In the genomic region with DNA sequence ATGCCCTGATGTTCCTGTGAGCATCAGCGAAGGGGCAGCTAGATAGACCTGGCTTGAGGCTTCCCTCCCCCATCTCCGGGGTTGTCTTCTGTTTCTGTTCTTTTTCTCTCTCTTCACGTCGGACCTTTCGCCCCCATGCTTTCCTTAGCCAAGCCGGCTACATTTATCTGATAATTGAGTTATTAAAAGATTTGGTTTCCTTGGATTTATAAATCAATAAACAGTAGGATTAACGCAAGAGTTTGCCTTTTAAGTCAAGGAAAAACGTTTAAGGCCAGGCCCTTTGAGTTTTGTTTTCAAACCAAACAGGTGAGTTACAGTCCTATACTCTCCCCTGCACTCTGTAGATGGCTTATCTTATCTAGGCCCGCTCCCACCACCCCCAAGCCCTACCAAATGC, we compare ENCODE assay signal across 28 mouse cellular contexts. TPM values are rescaled to one million over a fixed set of nuclear protein-coding genes. Genes with fewer than 3 reads are reported as not detected.
DNase-seq lines count a peak whose midpoint lies in the region; ATAC-seq lines count a peak whose summit lies in the region.
"Had no signal": no experiment of that assay in that cellular context is flagged by ENCODE, and none has a peak within 500 bp of the region (broad histone marks: within the 10 kb centered on the region; RNA-seq: fewer than 3 reads in every experiment).

No protein-coding gene starts in this region.

- no peak overlapping the region for H3K9ac ChIP-seq in embryonic facial prominence, embryonic 13.5 days
- no peak overlapping the region for H3K9ac ChIP-seq in neural tube, embryonic 15.5 days (replicated peaks)
- no peak overlapping the region for H3K9ac ChIP-seq in midbrain, embryonic 14.5 days (replicated peaks; ENCODE audit: low read length)
- H3K9ac ChIP-seq: forebrain, embryonic 12.5 days; forebrain, embryonic 15.5 days; heart, embryonic 12.5 days; heart, embryonic 15.5 days; hindbrain, embryonic 13.5 days had no signal

- H3K4me1 ChIP-seq in embryonic facial prominence, embryonic 13.5 days = peaks cover 20% of the 10 kb centered on the region
- peaks cover 28% of the 10 kb centered on the region for H3K4me1 ChIP-seq in embryonic facial prominence, embryonic 10.5 days
- peaks cover 14% of the 10 kb centered on the region for H3K4me1 ChIP-seq in neural tube, embryonic 15.5 days
- H3K4me1 ChIP-seq in midbrain, embryonic 14.5 days (ENCODE audit: control insufficient read depth, insufficient read depth, low read length) = peaks cover 4% of the 10 kb centered on the region; the same call in 1 of the 2 replicates

- no peaks in the 10 kb centered on the region for H3K36me3 ChIP-seq in embryonic facial prominence, embryonic 13.5 days
- H3K36me3 ChIP-seq in embryonic facial prominence, embryonic 10.5 days (replicated peaks) = no peaks in the 10 kb centered on the region
- H3K36me3 ChIP-seq in neural tube, embryonic 15.5 days = no peaks in the 10 kb centered on the region
- H3K36me3 ChIP-seq in midbrain, embryonic 14.5 days (ENCODE audit: control insufficient read depth, insufficient read depth, low read length) = no peaks in the 10 kb centered on the region
- H3K36me3 ChIP-seq: forebrain, embryonic 12.5 days; forebrain, embryonic 15.5 days; G1E; heart, embryonic 12.5 days; heart, embryonic 15.5 days; hindbrain, embryonic 10.5 days; hindbrain, embryonic 13.5 days had no signal

- H3K27me3 ChIP-seq in embryonic facial prominence, embryonic 13.5 days = peaks cover 86% of the 10 kb centered on the region
- peaks cover 100% of the 10 kb centered on the region for H3K27me3 ChIP-seq in embryonic facial prominence, embryonic 10.5 days (replicated peaks; ENCODE audit: low read depth, poor library complexity, severe bottlenecking)
- H3K27me3 ChIP-seq in neural tube, embryonic 15.5 days (replicated peaks) = peaks cover 76% of the 10 kb centered on the region
- peaks cover 78% of the 10 kb centered on the region for H3K27me3 ChIP-seq in midbrain, embryonic 14.5 days (ENCODE audit: control insufficient read depth, insufficient read depth, low read length)
- H3K27me3 ChIP-seq: CH12.LX had no signal

- no peak for ATAC-seq in embryonic facial prominence, embryonic 13.5 days (ENCODE audit: insufficient number of reproducible peaks, insufficient read depth, low FRiP score, low TSS enrichment, low read depth)
- no peak for ATAC-seq in neural tube, embryonic 15.5 days (ENCODE audit: low FRiP score)
- no peak for ATAC-seq in midbrain, embryonic 14.5 days (ENCODE audit: low FRiP score, low TSS enrichment)
- ATAC-seq: hindbrain, embryonic 16.5 days; Patski had no signal

- peak overlapping the region; percentile 41; the same call in 1 of the 2 replicates for H3K27ac ChIP-seq in embryonic facial prominence, embryonic 13.5 days
- no peak overlapping the region for H3K27ac ChIP-seq in embryonic facial prominence, embryonic 10.5 days (replicated peaks)
- H3K27ac ChIP-seq in neural tube, embryonic 15.5 days (replicated peaks) = no peak overlapping the region
- peak overlapping the region; percentile 50 for H3K27ac ChIP-seq in midbrain, embryonic 14.5 days (replicated peaks; ENCODE audit: low read depth, low read length)
- H3K27ac ChIP-seq: forebrain, embryonic 12.5 days; forebrain, embryonic 15.5 days; heart, embryonic 15.5 days; hindbrain, embryonic 10.5 days; hindbrain, embryonic 13.5 days had no signal

- WGBS in embryonic facial prominence, embryonic 13.5 days = 23% methylated on average over 9 of the region's 9 CpGs
- 11% methylated on average over 9 of the region's 9 CpGs for WGBS in embryonic facial prominence, embryonic 10.5 days
- WGBS in neural tube, embryonic 15.5 days = 12% methylated on average over 9 of the region's 9 CpGs
- WGBS in midbrain, embryonic 14.5 days = 1% methylated on average over 9 of the region's 9 CpGs

- no peak overlapping the region for H3K4me2 ChIP-seq in embryonic facial prominence, embryonic 13.5 days
- no peak overlapping the region for H3K4me2 ChIP-seq in neural tube, embryonic 15.5 days
- no peak overlapping the region for H3K4me2 ChIP-seq in midbrain, embryonic 14.5 days (ENCODE audit: low read length)
- H3K4me2 ChIP-seq: forebrain, embryonic 12.5 days; forebrain, embryonic 15.5 days; heart, embryonic 12.5 days; heart, embryonic 15.5 days; hindbrain, embryonic 13.5 days had no signal

- no peak overlapping the region for H3K4me3 ChIP-seq in embryonic facial prominence, embryonic 13.5 days
- no peak overlapping the region for H3K4me3 ChIP-seq in embryonic facial prominence, embryonic 10.5 days
- H3K4me3 ChIP-seq in neural tube, embryonic 15.5 days (replicated peaks) = no peak overlapping the region
- no peak overlapping the region for H3K4me3 ChIP-seq in midbrain, embryonic 14.5 days (replicated peaks; ENCODE audit: low read depth, low read length)
- H3K4me3 ChIP-seq: erythroblast, embryonic 14.5 days; forebrain, embryonic 12.5 days; forebrain, embryonic 15.5 days; heart, embryonic 12.5 days; heart, embryonic 15.5 days; hindbrain, embryonic 10.5 days; hindbrain, embryonic 13.5 days had no signal

- H3K9me3 ChIP-seq in embryonic facial prominence, embryonic 13.5 days = no peaks in the 10 kb centered on the region
- no peaks in the 10 kb centered on the region for H3K9me3 ChIP-seq in embryonic facial prominence, embryonic 10.5 days
- no peaks in the 10 kb centered on the region for H3K9me3 ChIP-seq in neural tube, embryonic 15.5 days (replicated peaks)
- no peaks in the 10 kb centered on the region for H3K9me3 ChIP-seq in midbrain, embryonic 14.5 days (ENCODE audit: control insufficient read depth, low read length)
- H3K9me3 ChIP-seq: forebrain, embryonic 12.5 days; heart, embryonic 12.5 days; heart, embryonic 15.5 days; hindbrain, embryonic 10.5 days; hindbrain, embryonic 13.5 days had no signal

- DNase-seq in embryonic facial prominence, embryonic 10.5 days (ENCODE audit: low spot score) = no peak
- DNase-seq in neural tube, embryonic 10.5 days (ENCODE audit: extremely low spot score, low spot score) = peak; percentile 15
- DNase-seq in midbrain, embryonic 14.5 days = peak; percentile 18
- no peak for DNase-seq in layer of hippocampus, adult 9-11 months
- no peak for DNase-seq in ovary, postnatal 14 days (ENCODE audit: low spot score)
- DNase-seq: adrenal gland, postnatal 10 days; adrenal gland, postnatal 36 days; B cell, adult 2 months; cerebellum, adult 18-20 months; cerebellum, adult 9-10 months; cerebellum, postnatal 14 days; gastrocnemius, postnatal 25 days; heart, adult 18-20 months; heart, postnatal 10 days; heart, postnatal 36 days had no signal

RNA-seq across cellular contexts. Expression of a gene that starts 28.3 kb away (rescaled TPM):
- polyA plus RNA-seq in embryonic facial prominence, embryonic 13.5 days (2015; fragmentation: Nextera tagmentation; extraction: Ambion mirVana) = 93.6 and 106 TPM in 2 replicates
- polyA plus RNA-seq in embryonic facial prominence, embryonic 10.5 days (2016; fragmentation: Nextera tagmentation; extraction: Ambion mirVana) = 31.5 and 38.3 TPM in 2 replicates
- polyA plus RNA-seq in neural tube, embryonic 15.5 days (2015; fragmentation: Nextera tagmentation; extraction: Ambion mirVana) = 29.5 and 46.0 TPM in 2 replicates
- polyA plus RNA-seq in midbrain, embryonic 14.5 days (2014; fragmentation: Nextera tagmentation; extraction: Ambion mirVana) = 239 and 249 TPM in 2 replicates
- polyA plus RNA-seq: erythroblast, embryonic 14.5 days; G1E; Patski had no signal

Comparison
In these comparisons a context has a peak if more than half of its experiments do, and no peak if none do; other contexts are left out.
1. H3K27ac ChIP-seq: peak in embryonic facial prominence, embryonic 13.5 days (single experiment) and midbrain, embryonic 14.5 days (single experiment); none in embryonic facial prominence, embryonic 10.5 days (single experiment) and neural tube, embryonic 15.5 days (single experiment).
2. DNase-seq: peak in neural tube, embryonic 10.5 days (single experiment) and midbrain, embryonic 14.5 days (single experiment); none in embryonic facial prominence, embryonic 10.5 days (single experiment), layer of hippocampus, adult 9-11 months (single experiment) and ovary, postnatal 14 days (single experiment).